Mouse (Mus musculus) spleen, adult 2 months (tissue): Measurements from ENCODE around the gene Nup107.

ENCODE experiments used
- CTCF ChIP-seq: fragments of 200-500 bp; IDR thresholded peaks from 2 replicates; pipeline ENCODE4 v1.5.1; 2011; ENCODE audit warnings: mild to moderate bottlenecking, inconsistent platforms; ENCODE audit not compliant: insufficient read depth, insufficient read length, insufficient replicate concordance; ENCODE audit errors: extremely low read depth
- POLR2A ChIP-seq: fragments of 200-500 bp; IDR thresholded peaks from 2 replicates; pipeline ENCODE4 v1.6.1; 2011; ENCODE audit warnings: low read depth, low read length, inconsistent platforms

DNA sequence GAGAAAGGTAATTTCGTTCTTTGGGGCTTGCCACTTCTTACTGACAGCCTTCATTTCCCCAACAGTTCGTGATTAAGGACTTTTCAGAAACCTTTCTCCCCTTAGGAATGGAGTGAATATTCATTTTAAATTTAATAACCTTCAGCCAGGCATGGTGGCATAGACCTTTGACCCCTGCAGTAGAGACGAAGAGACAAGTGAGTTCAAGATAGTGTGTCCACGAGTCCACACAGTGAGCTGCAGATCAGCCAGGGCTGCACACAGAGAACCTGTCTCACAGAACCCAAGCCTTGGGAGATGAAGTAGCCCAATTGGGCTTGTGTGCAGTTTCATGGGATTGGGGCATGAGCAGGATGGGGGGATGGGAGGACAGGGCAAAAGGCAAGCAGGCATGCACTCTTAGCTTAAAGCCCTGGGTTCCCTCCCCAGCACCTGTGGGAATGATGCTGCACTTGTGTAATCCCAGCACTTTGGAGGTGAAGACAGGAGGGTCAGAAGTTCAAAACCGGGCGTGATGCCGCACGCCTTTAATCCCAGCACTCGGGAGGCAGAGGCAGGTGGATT is 80.2 kb downstream of the Nup107 start:
- TF ChIP-seq CTCF: no peak
- TF ChIP-seq POLR2A: no peak
